Mouse (Mus musculus): ENCODE data around the gene Prr15l. TPM values are rescaled to one million over a fixed set of nuclear protein-coding genes. Genes with fewer than 3 reads are reported as not detected.

The Prr15l gene
- polyA plus RNA-seq (2015; fragmentation: Nextera tagmentation; extraction: Ambion mirVana), result 52.5 and 55.8 TPM in 2 replicates

DNA sequence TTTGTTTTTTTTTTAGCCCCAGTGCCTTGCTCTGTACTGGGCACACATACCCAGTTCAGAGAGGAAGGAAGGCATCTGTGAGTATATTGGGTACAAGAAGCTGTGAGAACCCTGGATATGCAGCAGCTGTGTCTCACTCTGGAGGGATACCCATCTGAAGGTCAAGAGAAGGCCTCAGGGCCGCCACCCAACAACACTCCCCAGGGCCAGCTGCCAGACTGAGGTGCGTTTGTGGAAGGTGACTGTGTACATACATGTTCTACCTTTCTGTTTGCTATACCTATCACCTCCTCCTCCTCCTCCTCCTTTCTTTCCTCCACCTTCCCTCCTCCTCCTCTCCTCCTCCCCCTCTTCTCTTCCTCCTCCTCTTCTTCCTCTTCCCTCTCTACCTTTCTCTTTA, at the start of gene Prr15l:
TSS of gene Prr15l (plus strand) at position 17 of the 400 bp plus-strand sequence.
- Histone ChIP-seq H3K4me2 (replicated peaks; ENCODE audit: low read depth, low read length) (peak within 1 kb of the TSS; percentile 52), H3K4me1 (ENCODE audit: insufficient read depth, low read length) (peaks cover 13% of the 10 kb centered on the region), H3K36me3 (ENCODE audit: insufficient read depth, low read length) (no peaks in the 10 kb centered on the region), H3K4me3 (ENCODE audit: low read length) (peak within 1 kb of the TSS; percentile 50), H3K9ac (replicated peaks; ENCODE audit: low read length) (peak within 1 kb of the TSS; percentile 45), H3K9me3 (ENCODE audit: low read length) (no peaks in the 10 kb centered on the region), H3K27me3 (ENCODE audit: insufficient read depth, low read length) (no peaks in the 10 kb centered on the region), H3K27ac (ENCODE audit: low read length) (peak within 1 kb of the TSS; percentile 99)
- ATAC-seq (ENCODE audit: low FRiP score, low TSS enrichment), result no peak
- 56% methylated on average over 2 of the region's 2 CpGs for WGBS

GRCm38 (mm10) chr11:96878715-96879114, 49.2 kb upstream of the Prr15l start:
- no peak overlapping the region for H3K4me2 ChIP-seq (replicated peaks; ENCODE audit: low read depth, low read length)
- H3K36me3 ChIP-seq (ENCODE audit: insufficient read depth, low read length), result no peaks in the 10 kb centered on the region
- no peak overlapping the region for H3K9ac ChIP-seq (replicated peaks; ENCODE audit: low read length)
- no peak overlapping the region for H3K27ac ChIP-seq (ENCODE audit: low read length)
- H3K4me1 ChIP-seq (ENCODE audit: insufficient read depth, low read length), result peaks cover 23% of the 10 kb centered on the region
- no peak for ATAC-seq (ENCODE audit: low FRiP score, low TSS enrichment)
- H3K27me3 ChIP-seq (ENCODE audit: insufficient read depth, low read length), result peaks cover 5% of the 10 kb centered on the region
- 64% methylated on average over 3 of the region's 3 CpGs for WGBS
- no peaks in the 10 kb centered on the region for H3K9me3 ChIP-seq (ENCODE audit: low read length)
- no peak overlapping the region for H3K4me3 ChIP-seq (ENCODE audit: low read length)

- Histone ChIP-seq H3K4me3 (ENCODE audit: low read length) (no peak overlapping the region), H3K9ac (replicated peaks; ENCODE audit: low read length) (no peak overlapping the region), H3K9me3 (ENCODE audit: low read length) (no peaks in the 10 kb centered on the region), H3K4me1 (ENCODE audit: insufficient read depth, low read length) (peaks cover 18% of the 10 kb centered on the region), H3K27ac (ENCODE audit: low read length) (no peak overlapping the region), H3K36me3 (ENCODE audit: insufficient read depth, low read length) (no peaks in the 10 kb centered on the region), H3K27me3 (ENCODE audit: insufficient read depth, low read length) (peaks cover 5% of the 10 kb centered on the region), H3K4me2 (replicated peaks; ENCODE audit: low read depth, low read length) (no peak overlapping the region)
- no peak for ATAC-seq (ENCODE audit: low FRiP score, low TSS enrichment)
- WGBS, result 36% methylated on average over 7 of the region's 7 CpGs
Observed at GRCm38 (mm10) chr11:96879359-96879758, 48.5 kb upstream of the Prr15l start.

DNA sequence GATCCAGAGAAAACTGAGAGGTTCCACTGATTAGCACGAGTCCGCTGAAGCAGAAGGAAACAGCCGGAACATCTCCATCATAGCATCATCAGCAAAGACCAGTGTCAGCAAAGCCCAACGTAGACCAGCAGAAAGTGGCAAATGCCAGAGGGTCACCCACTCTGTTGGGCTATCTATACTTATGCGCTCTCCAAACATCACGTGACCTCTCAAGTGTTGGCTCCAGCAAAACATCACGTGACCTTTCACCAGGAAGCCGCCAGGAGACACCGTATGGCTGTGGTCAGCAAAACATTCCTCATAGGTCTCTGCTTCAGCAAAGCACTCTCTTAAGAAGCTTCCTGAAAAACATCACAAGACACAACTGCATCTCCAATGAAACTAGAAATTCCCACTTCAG, 47.6 kb upstream of the Prr15l start:
- H3K36me3 ChIP-seq (ENCODE audit: insufficient read depth, low read length), result no peaks in the 10 kb centered on the region
- H3K27me3 ChIP-seq (ENCODE audit: insufficient read depth, low read length), result peaks cover 5% of the 10 kb centered on the region
- ATAC-seq (ENCODE audit: low FRiP score, low TSS enrichment), result no peak
- no peak overlapping the region for H3K4me2 ChIP-seq (replicated peaks; ENCODE audit: low read depth, low read length)
- peaks cover 17% of the 10 kb centered on the region for H3K4me1 ChIP-seq (ENCODE audit: insufficient read depth, low read length)
- H3K9me3 ChIP-seq (ENCODE audit: low read length), result no peaks in the 10 kb centered on the region
- WGBS, result 73% methylated on average over 9 of the region's 9 CpGs
- no peak overlapping the region for H3K4me3 ChIP-seq (ENCODE audit: low read length)
- no peak overlapping the region for H3K27ac ChIP-seq (ENCODE audit: low read length)
- H3K9ac ChIP-seq (replicated peaks; ENCODE audit: low read length), result no peak overlapping the region

DNA sequence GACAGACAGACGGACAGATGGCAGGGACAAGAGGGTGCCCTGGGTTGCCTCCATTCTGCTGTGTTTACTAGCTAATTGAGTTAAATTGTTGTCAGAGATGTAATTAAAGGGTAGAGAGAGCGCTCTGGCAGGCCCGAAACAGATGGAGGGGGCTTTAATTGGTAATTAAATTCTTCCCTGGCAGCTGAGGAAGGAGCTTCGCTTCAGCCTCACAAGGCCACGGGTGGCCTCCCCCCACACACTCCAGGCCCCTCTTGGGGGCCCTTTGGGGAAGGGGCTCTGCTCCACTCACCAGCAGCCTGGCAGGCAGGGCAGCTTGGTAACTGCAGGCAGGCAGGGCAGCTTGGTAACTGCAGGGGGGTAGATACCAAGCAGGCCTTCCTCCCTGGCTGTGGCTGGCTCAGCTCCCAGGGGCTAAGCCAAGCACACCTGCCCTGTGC, 42.0 kb upstream of the Prr15l start:
- no peak overlapping the region for H3K4me2 ChIP-seq (replicated peaks; ENCODE audit: low read depth, low read length)

DNA sequence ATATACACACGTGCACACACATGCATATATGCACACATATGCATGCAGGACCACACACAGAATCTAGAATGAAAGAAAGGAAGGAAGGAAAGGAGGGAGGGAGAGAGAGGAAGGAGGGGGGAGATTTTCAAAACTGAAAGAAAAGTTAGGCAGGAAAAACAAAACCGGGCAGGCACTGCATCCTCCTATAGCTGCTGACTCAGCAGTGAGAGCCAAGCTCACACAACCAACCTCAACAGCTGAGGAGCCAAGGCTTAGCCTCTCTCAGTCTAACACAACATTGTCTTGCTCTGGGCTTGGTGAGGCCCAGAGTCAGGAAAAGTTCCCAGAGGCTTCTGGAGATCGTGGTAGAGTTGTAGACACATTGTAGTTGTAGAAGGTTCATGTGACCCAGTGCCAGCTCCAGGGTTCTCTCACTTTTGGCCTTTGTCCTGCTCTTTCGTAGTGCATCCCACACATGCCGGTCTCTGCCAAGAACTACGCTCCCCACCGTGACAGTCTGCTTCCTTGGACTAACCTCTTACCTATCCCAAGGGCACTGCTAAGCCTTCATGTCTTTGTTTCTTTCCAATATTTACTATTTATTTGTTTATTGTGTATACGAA, 40.9 kb upstream of the Prr15l start:
- Histone ChIP-seq H3K9me3 (ENCODE audit: low read length) (no peaks in the 10 kb centered on the region), H3K36me3 (ENCODE audit: insufficient read depth, low read length) (no peaks in the 10 kb centered on the region), H3K4me1 (ENCODE audit: insufficient read depth, low read length) (peaks cover 10% of the 10 kb centered on the region; the same call in 1 of the 2 replicates), H3K4me3 (ENCODE audit: low read length) (no peak overlapping the region), H3K9ac (replicated peaks; ENCODE audit: low read length) (no peak overlapping the region), H3K27ac (ENCODE audit: low read length) (no peak overlapping the region), H3K4me2 (replicated peaks; ENCODE audit: low read depth, low read length) (no peak overlapping the region), H3K27me3 (ENCODE audit: insufficient read depth, low read length) (no peaks in the 10 kb centered on the region)
- WGBS, result 74% methylated on average over 8 of the region's 8 CpGs
- ATAC-seq (ENCODE audit: low FRiP score, low TSS enrichment), result no peak

More for the DNA sequence above, 42.0 kb upstream of the Prr15l start:
- Histone ChIP-seq H3K9me3 (ENCODE audit: low read length) (no peaks in the 10 kb centered on the region), H3K4me1 (ENCODE audit: insufficient read depth, low read length) (peaks cover 10% of the 10 kb centered on the region; the same call in 1 of the 2 replicates), H3K27ac (ENCODE audit: low read length) (no peak overlapping the region), H3K27me3 (ENCODE audit: insufficient read depth, low read length) (no peaks in the 10 kb centered on the region), H3K4me3 (ENCODE audit: low read length) (no peak overlapping the region), H3K36me3 (ENCODE audit: insufficient read depth, low read length) (no peaks in the 10 kb centered on the region), H3K9ac (replicated peaks; ENCODE audit: low read length) (no peak overlapping the region)
- no peak for ATAC-seq (ENCODE audit: low FRiP score, low TSS enrichment)
- 39% methylated on average over 5 of the region's 5 CpGs for WGBS

DNA sequence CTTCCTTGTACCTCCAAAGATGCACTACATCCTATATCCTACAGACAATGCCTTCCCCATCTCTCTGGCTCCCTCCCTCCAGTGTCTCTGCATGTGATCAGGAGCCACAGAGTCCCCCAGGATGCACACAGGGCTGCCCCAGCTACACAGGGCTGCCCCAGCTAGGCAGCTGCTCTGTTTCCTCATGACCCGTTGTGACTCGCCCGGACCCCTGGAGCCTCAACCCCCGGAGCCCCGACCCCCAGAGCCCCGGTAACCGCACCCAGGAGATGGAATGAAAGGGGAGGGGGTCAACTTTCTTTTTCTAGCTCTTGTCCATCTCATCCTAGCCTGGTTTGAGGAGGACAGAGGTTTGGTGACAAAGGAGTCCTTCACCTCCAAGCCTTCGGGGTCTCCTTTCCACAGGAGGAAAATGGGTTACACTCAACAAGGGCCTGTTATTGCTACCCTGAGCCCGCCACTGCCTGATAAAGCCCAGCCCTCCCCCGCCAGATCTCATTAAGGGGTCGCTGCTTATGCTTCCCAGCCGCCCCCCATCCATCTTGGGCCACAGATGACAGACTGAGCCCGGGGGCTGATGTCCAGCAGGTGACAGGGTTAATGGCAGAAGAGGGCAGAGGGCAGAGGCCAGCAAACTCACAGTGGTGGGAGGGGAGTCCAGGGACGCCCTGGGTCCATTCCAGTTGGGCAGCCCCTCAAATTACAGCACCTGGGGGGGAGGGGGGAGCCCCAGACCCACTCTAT, 35.9 kb upstream of the Prr15l start:
- 29% methylated on average over 14 of the region's 14 CpGs for WGBS
- H3K9me3 ChIP-seq (ENCODE audit: low read length), result no peaks in the 10 kb centered on the region
- H3K27me3 ChIP-seq (ENCODE audit: insufficient read depth, low read length), result no peaks in the 10 kb centered on the region
- H3K4me1 ChIP-seq (ENCODE audit: insufficient read depth, low read length), result peaks cover 7% of the 10 kb centered on the region; the same call in 1 of the 2 replicates
- no peak overlapping the region for H3K4me2 ChIP-seq (replicated peaks; ENCODE audit: low read depth, low read length)
- no peak overlapping the region for H3K9ac ChIP-seq (replicated peaks; ENCODE audit: low read length)
- H3K4me3 ChIP-seq (ENCODE audit: low read length), result no peak overlapping the region
- H3K36me3 ChIP-seq (ENCODE audit: insufficient read depth, low read length), result no peaks in the 10 kb centered on the region
- no peak overlapping the region for H3K27ac ChIP-seq (ENCODE audit: low read length)
- ATAC-seq (ENCODE audit: low FRiP score, low TSS enrichment), result no peak

GRCm38 (mm10) chr11:96893203-96893842, 34.6 kb upstream of the Prr15l start:
- Histone ChIP-seq H3K9ac (replicated peaks; ENCODE audit: low read length) (no peak overlapping the region), H3K27ac (ENCODE audit: low read length) (no peak overlapping the region), H3K36me3 (ENCODE audit: insufficient read depth, low read length) (no peaks in the 10 kb centered on the region), H3K4me3 (ENCODE audit: low read length) (no peak overlapping the region), H3K4me2 (replicated peaks; ENCODE audit: low read depth, low read length) (no peak overlapping the region), H3K27me3 (ENCODE audit: insufficient read depth, low read length) (no peaks in the 10 kb centered on the region), H3K4me1 (ENCODE audit: insufficient read depth, low read length) (peaks cover 7% of the 10 kb centered on the region; the same call in 1 of the 2 replicates), H3K9me3 (ENCODE audit: low read length) (no peaks in the 10 kb centered on the region)
- 37% methylated on average over 11 of the region's 11 CpGs for WGBS
- 0 out of 2 replicates have a peak, but pooled peaks have one; percentile 9 for ATAC-seq (ENCODE audit: low FRiP score, low TSS enrichment)

DNA sequence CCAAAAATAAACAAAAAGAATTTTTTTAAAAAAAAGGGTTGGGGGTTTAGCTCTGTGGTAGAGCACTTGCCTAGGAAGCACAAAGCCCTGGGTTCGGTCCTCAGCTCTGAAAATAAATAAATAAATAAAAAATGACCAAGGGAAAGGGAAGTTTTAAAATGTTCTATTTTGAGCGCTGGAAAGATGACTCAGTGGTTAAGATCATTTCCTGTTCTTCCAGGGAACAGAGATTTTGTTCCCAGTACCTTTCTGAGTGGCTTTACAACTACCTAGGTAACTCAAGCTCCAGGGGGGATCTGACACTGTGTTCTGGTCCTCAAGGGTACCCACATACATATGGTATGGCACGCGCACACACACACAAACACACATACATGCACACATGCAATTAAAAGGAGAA, 32.0 kb upstream of the Prr15l start:
- Histone ChIP-seq H3K4me2 (replicated peaks; ENCODE audit: low read depth, low read length) (no peak overlapping the region), H3K9ac (replicated peaks; ENCODE audit: low read length) (no peak overlapping the region), H3K4me1 (ENCODE audit: insufficient read depth, low read length) (peaks cover 16% of the 10 kb centered on the region), H3K27me3 (ENCODE audit: insufficient read depth, low read length) (no peaks in the 10 kb centered on the region), H3K4me3 (ENCODE audit: low read length) (no peak overlapping the region), H3K36me3 (ENCODE audit: insufficient read depth, low read length) (no peaks in the 10 kb centered on the region), H3K27ac (ENCODE audit: low read length) (no peak overlapping the region), H3K9me3 (ENCODE audit: low read length) (no peaks in the 10 kb centered on the region)
- WGBS, result 76% methylated on average over 4 of the region's 4 CpGs
- ATAC-seq (ENCODE audit: low FRiP score, low TSS enrichment), result no peak

Data from kidney, embryonic 16.5 days (tissue).